Mouse (Mus musculus) heart, postnatal 10 days (tissue): ENCODE measurements around the gene Dse. TPM values are rescaled to one million over a fixed set of nuclear protein-coding genes. Genes with fewer than 3 reads are reported as not detected.
A peak's percentile ranks its signal among the peaks of the same experiment; 100 is the strongest.
"Not testable (repeated sequence)": the region's sequence is repeated elsewhere in the genome, so short reads cannot be mapped to it uniquely, and the experiment has no call there.

Experiments
- DNase-seq, 2 experiments: peaks; one replicate each; pipeline ENCODE4 v3.0.0; 2021
- intact Hi-C: fragments of 180-260 bp; cut with DNase I; formaldehyde crosslinking; loops from one replicate; pipeline ENCODE4 v1.15.1; 2025
- total RNA-seq, 2 experiments: library from RNA; stranded (reverse); gene quantifications; 2 replicates each; pipeline ENCODE4 v1.2.3; 2021

Gene Dse
- 1 to 10 TPM; 8.6 to 10.0 TPM for total RNA-seq

GRCm38 (mm10) chr10:34207503-34207850 is at the start of gene Dse:
Dse (minus strand) TSS chr10:34207715.
- peak in 1 of 2 experiments; percentile 60 for DNase-seq
- intact Hi-C loops = loop anchor here (2.0 to 5.0 kb wide), 2 partner anchors 73 to 120 kb away; no protein-coding TSS in a partner anchor

GRCm38 (mm10) chr10:34252833-34253232 is 45.3 kb upstream of the Dse start:
- intact Hi-C loops, DNase-seq: not testable (repeated sequence)

- DNase-seq = no peak
- intact Hi-C loops = no loop called here
Observed at GRCm38 (mm10) chr10:34249594-34249993, 42.1 kb upstream of the Dse start.

GRCm38 (mm10) chr10:34247757-34248156 is 40.2 kb upstream of the Dse start:
- DNase-seq = no peak
- intact Hi-C loops = no loop called here

GRCm38 (mm10) chr10:34246106-34246505 is 38.6 kb upstream of the Dse start:
- peak in 1 of 2 experiments; percentile 10 for DNase-seq
- intact Hi-C loops = no loop called here

- intact Hi-C loops = no loop called here
- DNase-seq = no peak
Observed at GRCm38 (mm10) chr10:34244745-34245144, 37.2 kb upstream of the Dse start.

- DNase-seq = no peak
- intact Hi-C loops = no loop called here
Observed at GRCm38 (mm10) chr10:34238536-34238935, 31.0 kb upstream of the Dse start.

- intact Hi-C loops = no loop called here
- no peak for DNase-seq
Observed at GRCm38 (mm10) chr10:34236569-34236968, 29.1 kb upstream of the Dse start.

- intact Hi-C loops = loop anchor here (2.0 kb wide), 1 partner anchor 199 kb away; the partner anchor contains the start of gene Trappc3l
Observed at GRCm38 (mm10) chr10:34235384-34235783, 27.9 kb upstream of the Dse start.

GRCm38 (mm10) chr10:34233931-34234745 is 26.6 kb upstream of the Dse start:
- DNase-seq = no peak
- intact Hi-C loops = loop anchor here (2.0 kb wide), 1 partner anchor 197 kb away; the partner anchor contains the start of gene Trappc3l

More at GRCm38 (mm10) chr10:34235384-34235783, 27.9 kb upstream of the Dse start:
- DNase-seq = no peak

- intact Hi-C loops = no loop called here
Observed at GRCm38 (mm10) chr10:34233418-34233817, 25.9 kb upstream of the Dse start.

GRCm38 (mm10) chr10:34230121-34230675 is 22.7 kb upstream of the Dse start:
- no peak for DNase-seq
- intact Hi-C loops = no loop called here

More at GRCm38 (mm10) chr10:34233418-34233817, 25.9 kb upstream of the Dse start:
- DNase-seq = no peak

GRCm38 (mm10) chr10:34229491-34229890 is 22.0 kb upstream of the Dse start:
- no peak for DNase-seq
- intact Hi-C loops = no loop called here

GRCm38 (mm10) chr10:34223660-34224059 is 16.1 kb upstream of the Dse start:
- DNase-seq = no peak
- intact Hi-C loops = no loop called here

GRCm38 (mm10) chr10:34221909-34222620 is 14.6 kb upstream of the Dse start:
- intact Hi-C loops = no loop called here
- DNase-seq = peak in 1 of 2 experiments; percentile 18

GRCm38 (mm10) chr10:34218191-34218590 is 10.7 kb upstream of the Dse start:
- intact Hi-C loops = no loop called here
- no peak for DNase-seq

GRCm38 (mm10) chr10:34215667-34216066 is 8.2 kb upstream of the Dse start:
- intact Hi-C loops = no loop called here
- DNase-seq = no peak

GRCm38 (mm10) chr10:34209951-34210350 is 2.4 kb upstream of the Dse start:
- intact Hi-C loops = loop anchor here (5.0 kb wide), 1 partner anchor 117 kb away; no protein-coding TSS in a partner anchor
- no peak for DNase-seq

GRCm38 (mm10) chr10:34208031-34208430 is 516 bp upstream of the Dse start:
- DNase-seq = no peak
- intact Hi-C loops = loop anchor here (5.0 kb wide), 1 partner anchor 119 kb away; no protein-coding TSS in a partner anchor

- peak; percentile 76 to 81 for DNase-seq
Observed at GRCm38 (mm10) chr10:34206783-34207502, 572 bp downstream of the Dse start.

More at GRCm38 (mm10) chr10:34206783-34207502, 572 bp downstream of the Dse start:
- intact Hi-C loops = loop anchor here (2.0 to 5.0 kb wide), 2 partner anchors 74 to 120 kb away; no protein-coding TSS in a partner anchor
